Mouse (Mus musculus) CH12.LX (cell line): ENCODE data around the gene Chst15. TPM values are rescaled to one million over a fixed set of nuclear protein-coding genes. Genes with fewer than 3 reads are reported as not detected.

ENCODE experiments used
- DNase-seq: peaks from one replicate; pipeline ENCODE4 v3.0.0-alpha.2; 2013; ENCODE audit errors: extremely low read depth
- H3K27ac ChIP-seq: 2 replicates; pipeline ENCODE4 v1.5.1; 2012; ENCODE audit warnings: low read depth, mild to moderate bottlenecking, control low read depth, moderate library complexity; ENCODE audit not compliant: insufficient read depth
- H3K27me3 ChIP-seq: replicated peaks from 2 replicates; pipeline ENCODE3; 2012; ENCODE audit warnings: inconsistent platforms
- H3K36me3 ChIP-seq, 2 experiments: replicated peaks in 1 of 2; 2 replicates each; pipeline versions ENCODE3 to v1.6.1; 2012; ENCODE audit warnings: inconsistent platforms in 1 of 2, low read length in 1 of 2, mild to moderate bottlenecking in 1 of 2, mixed read lengths in 1 of 2, moderate library complexity in 1 of 2; ENCODE audit not compliant: control insufficient read depth in 1 of 2, insufficient read depth in 1 of 2
- H3K4me1 ChIP-seq, 2 experiments: 2 replicates each; pipeline ENCODE4 v1.6.1; 2012; ENCODE audit warnings: inconsistent platforms in 1 of 2, moderate library complexity in 1 of 2; ENCODE audit not compliant: insufficient read depth in 2 of 2, control insufficient read depth in 1 of 2
- H3K4me2 ChIP-seq: 2 replicates; pipeline ENCODE4 v1.6.1; 2012; ENCODE audit warnings: low read depth, mild to moderate bottlenecking, control low read depth; ENCODE audit not compliant: poor library complexity, insufficient read depth, severe bottlenecking
- H3K4me3 ChIP-seq, 3 experiments: fragments of 150-350 bp in 1 of 3; sonication (generic) in 1 of 3; replicated peaks in 1 of 3; 2 replicates each; pipeline versions ENCODE3 to v1.5.1; 2011 to 2012; ENCODE audit warnings: low read depth in 2 of 3, low read length in 2 of 3, mild to moderate bottlenecking in 2 of 3, moderate library complexity in 2 of 3, control low read depth in 1 of 3, improper control_type of control experiment in 1 of 3, inconsistent platforms in 1 of 3, mixed read lengths in 1 of 3; ENCODE audit not compliant: poor library complexity in 1 of 3
- H3K79me2 ChIP-seq: replicated peaks from 2 replicates; pipeline ENCODE4 v1.6.1; 2012; ENCODE audit warnings: mild to moderate bottlenecking, moderate library complexity; ENCODE audit not compliant: control insufficient read depth, poor library complexity, insufficient read depth, severe bottlenecking; ENCODE audit errors: extremely low read depth
- H3K9ac ChIP-seq: 2 replicates; pipeline ENCODE4 v1.6.1; 2012; ENCODE audit warnings: low read depth, mild to moderate bottlenecking, control low read depth, moderate library complexity; ENCODE audit not compliant: insufficient read depth
- H3K9me3 ChIP-seq: replicated peaks from 2 replicates; pipeline ENCODE3; 2012; ENCODE audit warnings: low read length, inconsistent platforms, mixed read lengths
- BHLHE40 ChIP-seq: IDR thresholded peaks from 2 replicates; pipeline ENCODE4 v1.6.1; 2011; ENCODE audit warnings: mild to moderate bottlenecking, low read depth, low read length, improper control_type of control experiment
- CHD2 ChIP-seq: IDR thresholded peaks from 2 replicates; pipeline ENCODE4 v1.6.1; 2011; ENCODE audit warnings: low read length, improper control_type of control experiment
- E2F4 ChIP-seq: IDR thresholded peaks from 2 replicates; pipeline ENCODE4 v1.6.1; 2011; ENCODE audit warnings: low read depth, low read length, improper control_type of control experiment; ENCODE audit not compliant: insufficient replicate concordance
- ELF1 ChIP-seq: IDR thresholded peaks from 2 replicates; pipeline ENCODE4 v1.6.1; 2014; ENCODE audit warnings: low read depth, mild to moderate bottlenecking, inconsistent platforms, low read length, improper control_type of control experiment
- EP300 ChIP-seq: IDR thresholded peaks from 2 replicates; pipeline ENCODE4 v1.6.1; 2011; ENCODE audit warnings: low read length, improper control_type of control experiment
- ETS1 ChIP-seq: conservative IDR thresholded peaks from 2 replicates; pipeline ENCODE4 v1.6.1; 2012; ENCODE audit warnings: low read depth, mild to moderate bottlenecking, inconsistent platforms, low read length, improper control_type of control experiment, moderate library complexity
- HCFC1 ChIP-seq: IDR thresholded peaks from 2 replicates; pipeline ENCODE4 v1.6.1; 2012; ENCODE audit warnings: low read depth, mild to moderate bottlenecking, inconsistent platforms, low read length, improper control_type of control experiment
- KAT2A ChIP-seq: IDR thresholded peaks from 2 replicates; pipeline ENCODE4 v1.6.1; 2012; ENCODE audit warnings: low read length, improper control_type of control experiment, inconsistent platforms; ENCODE audit not compliant: insufficient replicate concordance
- MAX ChIP-seq: IDR thresholded peaks from 2 replicates; pipeline ENCODE4 v1.6.1; 2011; ENCODE audit warnings: low read length, improper control_type of control experiment
- MAZ ChIP-seq: IDR thresholded peaks from 2 replicates; pipeline ENCODE4 v1.6.1; 2012; ENCODE audit warnings: low read depth, mild to moderate bottlenecking, inconsistent platforms, low read length, improper control_type of control experiment, moderate library complexity
- MXI1 ChIP-seq: IDR thresholded peaks from 2 replicates; pipeline ENCODE4 v1.6.1; 2011; ENCODE audit warnings: mild to moderate bottlenecking, low read depth, low read length, improper control_type of control experiment
- MYC ChIP-seq: IDR thresholded peaks from 2 replicates; pipeline ENCODE4 v1.6.1; 2011; ENCODE audit warnings: low read depth, mild to moderate bottlenecking, improper control_type of control experiment, low read length
- NELFE ChIP-seq: IDR thresholded peaks from 2 replicates; pipeline ENCODE4 v1.6.1; 2011; ENCODE audit warnings: low read depth, low read length, improper control_type of control experiment
- PAX5 ChIP-seq: IDR thresholded peaks from 2 replicates; pipeline ENCODE4 v1.6.1; 2012; ENCODE audit warnings: low read length, inconsistent platforms, mixed read lengths
- POLR2AphosphoS2 ChIP-seq: IDR thresholded peaks from 2 replicates; pipeline ENCODE4 v1.6.1; 2011; ENCODE audit warnings: low read depth, low read length, improper control_type of control experiment
- RAD21 ChIP-seq: IDR thresholded peaks from 2 replicates; pipeline ENCODE4 v1.6.1; 2011; ENCODE audit warnings: low read depth, mild to moderate bottlenecking, low read length, improper control_type of control experiment, moderate library complexity
- TBP ChIP-seq: conservative IDR thresholded peaks from 2 replicates; pipeline ENCODE4 v1.6.1; 2011; ENCODE audit warnings: low read depth, low read length, improper control_type of control experiment
- TCF12 ChIP-seq: IDR thresholded peaks from 2 replicates; pipeline ENCODE4 v1.6.1; 2014; ENCODE audit warnings: low read depth, mild to moderate bottlenecking, inconsistent platforms, low read length, improper control_type of control experiment
- ZKSCAN1 ChIP-seq: IDR thresholded peaks from 2 replicates; pipeline ENCODE4 v1.6.1; 2012; ENCODE audit warnings: low read depth, inconsistent platforms, low read length, improper control_type of control experiment, borderline replicate concordance
- ZMIZ1 ChIP-seq: IDR thresholded peaks from 2 replicates; pipeline ENCODE4 v1.6.1; 2012; ENCODE audit warnings: low read depth, mild to moderate bottlenecking, inconsistent platforms, low read length, improper control_type of control experiment
- ZNF384 ChIP-seq: IDR thresholded peaks from 2 replicates; pipeline ENCODE4 v1.6.1; 2012; ENCODE audit warnings: low read depth, low read length, improper control_type of control experiment, inconsistent platforms
- dilution Hi-C: fragments of 300-500 bp; cut with MboI; formaldehyde crosslinking; loops from 2 replicates; pipeline ENCODE4 v1.14.3; 2020; ENCODE audit warnings: low sequenced_read_pairs; ENCODE audit not compliant: extremely low pct_unique_long_range_greater_than_20kb, extremely low pct_ligation_motif_present
- in situ Hi-C: fragments of 300-500 bp; cut with MboI; formaldehyde crosslinking; loops from 3 replicates; pipeline ENCODE4 v1.14.3; 2019; ENCODE audit warnings: low sequenced_read_pairs, low pct_ligation_motif_present, low pct_unique_long_range_greater_than_20kb, mixed read lengths
- polyA plus RNA-seq: library from polyadenylated mRNA; unstranded; fragments of >175 nt; gene quantifications from 2 replicates; pipeline ENCODE4 v1.2.1, GENCODE M21; 2012; ENCODE audit warnings: low read depth; ENCODE audit not compliant: insufficient read length
- total RNA-seq, 2 experiments: library from RNA; depleted of rRNA; stranded (reverse); fragments of 300-350 nt in 1 of 2; fragments of >200 nt in 1 of 2; gene quantifications; 2 replicates each; pipeline ENCODE4 v1.2.3; 2012 to 2014

Gene Chst15
- total and polyA plus RNA-seq, 3 experiments, result 0.42 to 0.81 (median 0.57) TPM

- no peak overlapping the region for H3K27ac ChIP-seq
- H3K4me3 ChIP-seq, result no peak overlapping the region
- H3K9ac ChIP-seq, result no peak overlapping the region
- DNase-seq, result no peak
- in situ Hi-C loops (no loop called here), dilution Hi-C loops (no loop called here)
- H3K27me3 ChIP-seq, result peaks cover 95% of the 10 kb centered on the region
- H3K4me1 ChIP-seq, result no peaks in the 10 kb centered on the region
- H3K9me3 ChIP-seq, result no peaks in the 10 kb centered on the region
- H3K79me2 ChIP-seq, result no peaks in the 10 kb centered on the region
- no peaks in the 10 kb centered on the region for H3K36me3 ChIP-seq
- no peak overlapping the region for H3K4me2 ChIP-seq
- TF ChIP-seq POLR2AphosphoS2, result no peak
- no peak for TF ChIP-seq ZKSCAN1
- no peak for TF ChIP-seq E2F4
- TF ChIP-seq MAX, result no peak
- no peak for TF ChIP-seq ELF1
These were observed 119.1 kb downstream of the Chst15 start for GRCm38 (mm10) chr7:132197817-132198475.

DNA sequence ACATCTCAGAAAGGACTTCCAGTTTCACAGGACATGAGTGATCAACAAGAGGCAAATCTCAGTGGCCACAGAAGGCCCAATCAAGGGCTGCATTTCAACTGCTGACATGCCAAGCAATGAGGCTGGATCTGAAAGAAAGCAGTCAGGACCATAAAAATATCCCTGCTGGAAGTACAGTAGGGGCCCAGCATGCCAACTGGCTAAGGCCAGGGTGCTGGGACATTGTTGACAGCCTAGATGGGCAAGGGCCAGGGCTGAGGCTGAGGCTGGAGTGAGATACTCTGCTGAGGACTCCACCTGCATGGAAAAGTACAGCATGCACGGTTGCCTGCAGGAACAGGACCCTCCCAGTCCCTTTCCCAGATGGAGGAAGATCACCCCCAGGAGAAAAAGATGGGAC lies 120.4 kb downstream of the Chst15 start:
- no peaks in the 10 kb centered on the region for H3K79me2 ChIP-seq
- H3K4me1 ChIP-seq, result no peaks in the 10 kb centered on the region
- no peak for DNase-seq
- no peak overlapping the region for H3K4me3 ChIP-seq
- dilution Hi-C loops, result no loop called here
- H3K27me3 ChIP-seq, result peaks cover 95% of the 10 kb centered on the region
- no peak overlapping the region for H3K4me2 ChIP-seq
- no peak overlapping the region for H3K27ac ChIP-seq
- no peaks in the 10 kb centered on the region for H3K36me3 ChIP-seq
- in situ Hi-C loops, result no loop called here
- H3K9ac ChIP-seq, result no peak overlapping the region
- no peaks in the 10 kb centered on the region for H3K9me3 ChIP-seq
- TF ChIP-seq MYC (no peak), ELF1 (no peak), EP300 (no peak), MXI1 (no peak), PAX5 (no peak), NELFE (no peak), TCF12 (no peak), ZNF384 (no peak), HCFC1 (no peak), POLR2AphosphoS2 (no peak), ZMIZ1 (no peak), ETS1 (no peak), BHLHE40 (no peak), E2F4 (no peak), MAZ (no peak), KAT2A (no peak), TBP (no peak), CHD2 (no peak), RAD21 (no peak)
